Mouse (Mus musculus) megakaryocyte progenitor cell, adult 5-6 weeks (primary cell): Measurements from ENCODE around the gene Pcsk5. TPM values are rescaled to one million over a fixed set of nuclear protein-coding genes. Genes with fewer than 3 reads are reported as not detected.

Source experiments
- ATAC-seq: replicated peaks from 2 replicates; pipeline ENCODE4 v1.8.0; 2016; ENCODE audit warnings: mild to moderate bottlenecking, moderate TSS enrichment, inconsistent platforms; ENCODE audit not compliant: poor library complexity
- total RNA-seq, 2 experiments: library from RNA; stranded (forward) in 1 of 2; stranded (reverse) in 1 of 2; fragments of 157-497, 149-512 nt in 1 of 2; fragments of 200-1000 nt in 1 of 2; gene quantifications; 2 replicates each; pipeline versions ENCODE4 v1.2.3 to v1.2.4; 2015 to 2017

Pcsk5 gene
- total RNA-seq, 2 experiments from 2014 or later, result not detected

GRCm38 (mm10) chr19:17812661-17813060, 24.8 kb downstream of the Pcsk5 start:
- no peak for ATAC-seq

DNA sequence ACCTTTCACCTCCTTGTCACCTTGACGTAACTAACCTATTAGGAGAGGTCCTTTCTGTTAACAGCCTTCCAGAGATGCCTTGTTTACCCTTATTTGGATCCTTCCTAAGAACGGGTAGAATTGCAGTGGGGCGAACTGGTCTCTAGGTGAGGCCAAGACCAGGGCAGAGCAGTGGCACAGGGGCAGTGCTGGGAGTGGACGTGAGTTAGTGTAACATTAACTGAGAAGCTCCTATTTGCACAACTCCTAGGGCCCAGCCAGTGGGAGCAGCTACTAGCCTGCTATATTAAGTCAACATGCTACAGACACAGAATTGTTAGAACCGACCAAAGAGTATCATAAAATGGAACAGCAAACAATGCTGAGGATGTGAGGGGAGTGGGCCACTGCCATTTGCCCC, 30.8 kb downstream of the Pcsk5 start:
- no peak for ATAC-seq

DNA sequence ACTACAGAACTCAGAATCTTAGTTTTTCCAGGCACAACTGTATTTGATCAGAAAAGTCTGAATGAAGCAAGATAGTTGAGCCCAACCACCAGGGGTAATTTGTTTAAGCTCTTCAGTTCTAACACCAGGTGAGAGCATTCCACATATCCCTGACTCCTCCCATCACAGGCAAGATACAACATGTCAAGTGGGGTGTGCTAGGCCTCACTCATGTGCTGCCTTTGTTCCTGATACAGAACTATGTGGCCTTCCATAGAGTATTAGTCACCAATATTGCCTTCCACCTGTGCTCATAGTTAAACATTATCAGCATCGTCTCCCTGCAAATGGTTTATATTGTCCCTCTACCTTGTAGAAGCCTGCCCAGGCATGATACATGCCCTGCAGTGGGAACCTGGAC, 36.6 kb downstream of the Pcsk5 start:
- no peak for ATAC-seq

- no peak for ATAC-seq
These were observed 37.8 kb downstream of the Pcsk5 start for GRCm38 (mm10) chr19:17799419-17800185.

DNA sequence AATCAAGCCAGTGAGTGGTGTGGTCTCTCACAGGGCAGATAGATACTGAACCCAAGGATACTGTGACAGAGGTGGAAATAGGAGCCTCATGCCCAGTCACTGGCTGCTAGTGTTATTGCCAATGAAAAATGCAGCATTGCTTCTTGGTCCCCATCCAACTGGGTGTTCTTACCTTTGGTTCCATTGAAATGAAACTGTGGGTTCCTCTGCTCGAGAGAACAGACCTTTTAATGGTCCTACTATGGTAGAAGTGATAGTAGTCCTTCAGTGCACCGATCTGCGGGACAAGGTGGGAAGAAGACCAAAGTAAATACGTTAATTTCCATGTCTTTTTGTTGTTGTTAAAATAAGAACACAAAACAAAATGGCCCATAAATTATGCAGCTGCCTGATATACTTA, 44.0 kb downstream of the Pcsk5 start:
- no peak for ATAC-seq

GRCm38 (mm10) chr19:17791485-17792052, 45.9 kb downstream of the Pcsk5 start:
- ATAC-seq, result no peak

DNA sequence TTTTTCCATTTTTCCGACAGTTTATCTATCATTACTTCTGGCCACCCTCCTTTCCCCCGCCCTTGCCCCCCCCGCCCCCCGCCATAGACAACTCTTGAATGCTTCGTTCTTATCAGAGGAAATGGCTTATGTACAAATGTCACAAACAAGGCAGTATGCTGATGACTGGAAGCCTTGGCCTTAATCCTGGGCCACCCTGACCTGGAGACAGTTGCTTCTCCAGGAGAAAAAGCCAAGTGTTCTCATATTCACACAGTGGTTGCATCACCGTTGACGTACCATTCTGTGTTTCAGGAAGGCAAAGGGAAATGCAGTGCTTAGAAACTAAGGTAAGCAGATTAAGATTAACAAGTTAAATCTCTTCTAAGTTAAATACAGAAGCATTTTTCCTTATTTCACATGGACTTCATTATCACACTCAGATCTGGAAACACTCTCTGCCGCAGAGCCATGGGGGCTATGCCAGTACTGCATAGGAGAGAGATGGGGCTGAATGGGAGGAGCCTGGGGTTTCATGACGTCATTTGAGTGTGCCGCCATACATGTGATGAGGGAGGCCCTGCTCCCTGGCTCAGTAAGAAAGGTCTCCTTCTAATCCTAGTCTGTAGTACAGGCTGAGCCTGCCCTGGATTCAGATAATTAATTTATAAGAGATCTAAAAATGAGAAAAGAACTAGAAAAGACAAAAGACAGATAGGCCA, 48.7 kb downstream of the Pcsk5 start:
- ATAC-seq, result no peak

- no peak for ATAC-seq
These were observed 50.7 kb downstream of the Pcsk5 start for GRCm38 (mm10) chr19:17786744-17787143.

DNA sequence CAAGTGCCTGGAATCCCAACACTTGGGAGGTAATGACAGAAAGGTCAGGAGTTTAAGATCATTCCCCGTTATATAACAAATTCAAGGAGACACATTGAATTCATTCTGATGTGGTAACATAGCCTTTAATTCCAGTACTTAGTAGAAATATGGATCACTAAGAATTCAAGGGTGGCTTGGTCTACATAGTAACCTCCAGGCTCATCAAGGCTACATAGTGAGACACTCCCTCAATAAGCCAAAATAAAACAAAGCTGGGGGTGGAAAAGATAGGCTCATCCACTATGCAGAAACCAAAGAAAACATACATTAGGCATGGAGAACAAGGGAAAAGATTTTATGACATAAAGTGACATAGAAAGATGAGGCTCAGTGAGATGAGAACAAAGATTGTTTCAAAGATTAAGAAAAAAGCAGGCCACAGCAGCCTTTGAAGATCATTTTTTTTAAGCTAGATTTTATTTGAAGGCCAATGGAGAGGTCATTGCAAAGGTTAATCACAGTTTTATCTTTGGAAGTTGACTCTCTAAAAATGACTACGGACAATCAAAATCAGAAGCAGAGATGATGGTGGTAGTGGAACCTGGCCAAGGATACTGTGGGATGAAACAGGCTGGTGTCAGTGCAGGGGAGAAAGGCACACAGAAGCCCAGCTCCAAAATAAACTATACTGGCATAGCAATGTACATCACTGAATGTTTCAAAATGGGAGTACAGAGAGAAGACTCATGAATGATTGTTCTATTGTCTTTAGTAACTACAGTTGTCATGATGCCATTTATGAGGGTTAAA, 52.8 kb downstream of the Pcsk5 start:
- no peak for ATAC-seq

DNA sequence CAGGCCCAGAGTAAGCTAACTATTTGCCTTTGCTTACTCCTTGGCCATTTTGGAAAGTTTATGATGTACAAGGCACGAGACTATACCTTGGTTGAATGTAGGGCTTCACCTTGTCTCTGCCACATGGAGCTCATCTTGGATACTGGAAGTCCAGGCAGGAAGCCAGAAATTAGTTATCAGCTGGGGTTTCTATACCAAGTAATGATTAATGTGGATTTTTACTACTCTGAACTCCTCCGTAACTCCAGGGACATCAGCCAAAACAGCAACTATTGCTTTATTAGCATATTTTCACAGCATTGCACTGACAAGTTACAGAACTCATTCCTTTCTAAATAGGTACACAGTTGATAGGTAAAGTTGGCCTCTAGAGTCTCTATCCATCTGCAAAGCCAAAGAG, 54.2 kb downstream of the Pcsk5 start:
- no peak for ATAC-seq

- ATAC-seq, result no peak
These were observed 56.1 kb downstream of the Pcsk5 start for GRCm38 (mm10) chr19:17781323-17781722.

DNA sequence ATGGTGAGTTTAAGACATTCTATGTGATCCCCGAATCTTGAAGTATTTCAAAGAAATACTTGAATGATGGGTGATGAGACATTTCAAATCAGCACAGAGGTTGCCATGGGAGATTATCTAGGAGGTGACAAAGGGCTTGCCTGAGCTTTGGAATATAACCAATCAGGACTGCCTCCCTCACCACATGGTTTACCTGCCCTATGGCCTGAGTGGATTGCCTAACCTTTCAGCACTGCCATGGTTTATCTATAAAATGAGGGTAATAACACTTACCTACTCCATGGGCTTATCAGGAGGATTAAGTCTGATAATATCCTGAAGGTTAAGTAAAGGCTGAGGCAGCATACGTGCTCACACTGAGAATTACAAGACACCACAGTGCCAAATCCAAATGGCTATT, 61.5 kb downstream of the Pcsk5 start:
- ATAC-seq, result no peak

DNA sequence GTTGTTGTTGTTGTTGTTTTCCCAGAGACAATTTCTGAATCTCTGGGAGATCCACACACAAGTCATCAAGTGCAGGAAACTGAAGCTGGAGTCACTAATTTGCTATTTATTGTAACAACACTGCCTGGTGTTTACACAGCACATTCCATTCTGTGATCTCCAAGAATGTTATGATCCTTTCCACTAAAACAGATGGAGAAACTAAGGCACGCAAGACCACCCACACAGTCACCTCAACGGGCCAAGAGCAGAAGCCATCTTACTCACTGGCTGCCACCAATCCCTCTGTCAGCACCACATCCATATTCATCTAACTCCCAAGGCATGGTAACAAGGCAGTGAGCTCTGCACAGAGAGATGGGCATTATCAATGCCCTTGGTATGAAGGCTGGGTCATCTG, 62.3 kb downstream of the Pcsk5 start:
- ATAC-seq, result no peak

DNA sequence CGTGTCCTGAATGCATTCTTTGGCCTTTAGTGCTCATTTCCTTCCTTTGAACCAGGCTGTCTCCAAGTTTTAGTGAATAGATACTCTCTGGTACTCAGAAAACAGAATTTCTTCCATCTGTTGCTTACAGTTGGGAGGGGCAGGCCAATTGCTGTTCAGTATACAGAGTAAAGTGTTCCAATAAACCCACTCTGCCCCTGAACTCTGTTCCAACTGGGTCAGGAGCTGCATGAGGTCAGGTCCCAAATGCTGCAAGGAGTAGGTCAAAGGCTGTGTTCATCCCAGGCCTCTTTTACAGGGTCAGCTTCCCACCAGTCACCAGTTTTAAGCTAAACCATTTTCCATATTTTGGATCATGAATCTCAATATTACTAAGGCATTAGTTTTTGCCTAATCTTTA, 63.4 kb downstream of the Pcsk5 start:
- ATAC-seq, result no peak

DNA sequence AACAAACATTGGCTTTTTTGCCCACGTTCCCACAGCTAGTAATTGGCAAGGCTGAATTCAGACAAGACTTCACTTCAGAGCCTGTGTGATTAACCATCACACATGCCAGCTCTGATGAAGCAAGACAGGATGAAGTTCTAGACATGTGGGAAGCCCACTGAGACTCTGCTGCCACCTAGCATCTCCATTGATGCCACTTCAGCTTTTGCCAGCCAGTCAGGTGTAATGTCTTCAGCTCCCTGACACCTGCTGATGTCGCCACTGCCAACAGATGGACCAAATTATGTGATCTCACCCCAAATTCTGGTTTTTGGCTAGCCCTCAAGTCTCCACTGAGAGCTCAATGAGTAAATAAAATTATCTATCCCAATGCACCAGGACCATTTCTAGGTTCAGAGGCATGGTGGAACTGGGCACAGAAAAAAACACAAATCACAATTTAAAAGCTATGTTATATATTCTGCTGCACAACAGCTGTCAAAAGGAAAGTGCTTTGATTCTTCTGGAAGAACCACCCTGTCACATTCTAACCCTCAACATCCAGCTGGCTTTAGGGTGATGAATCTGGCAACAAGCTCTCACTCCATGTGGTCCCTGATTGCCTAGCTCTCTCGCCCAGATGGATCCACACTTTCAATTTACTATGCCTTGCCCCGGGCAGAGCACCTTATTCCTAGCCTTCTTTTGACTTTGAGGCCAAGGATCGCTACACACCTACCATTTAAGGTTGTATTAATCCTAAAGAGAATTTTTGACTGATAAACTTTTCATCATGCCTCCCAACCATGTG, 67.6 kb downstream of the Pcsk5 start:
- no peak for ATAC-seq

GRCm38 (mm10) chr19:17765001-17765400, 72.4 kb downstream of the Pcsk5 start:
- no peak for ATAC-seq

DNA sequence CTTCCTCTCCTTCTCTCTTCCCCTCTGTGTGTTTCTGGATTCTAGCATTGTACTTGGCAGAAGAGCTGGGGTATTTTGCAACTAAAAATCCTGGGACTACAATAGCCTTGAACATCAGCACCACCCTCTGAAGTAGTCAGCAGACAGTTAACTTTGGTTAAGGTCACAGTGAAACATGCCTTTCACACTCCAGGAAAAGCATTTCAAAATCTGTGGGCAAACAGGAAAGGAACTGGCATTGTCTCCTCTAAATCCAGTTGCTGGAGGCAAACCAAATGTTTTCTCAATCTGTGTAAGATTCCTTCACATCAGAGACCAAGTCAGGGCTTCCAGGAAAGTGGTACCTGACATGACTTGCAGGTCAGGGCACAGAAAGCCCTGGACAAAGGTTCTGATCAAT, 74.7 kb downstream of the Pcsk5 start:
- no peak for ATAC-seq

DNA sequence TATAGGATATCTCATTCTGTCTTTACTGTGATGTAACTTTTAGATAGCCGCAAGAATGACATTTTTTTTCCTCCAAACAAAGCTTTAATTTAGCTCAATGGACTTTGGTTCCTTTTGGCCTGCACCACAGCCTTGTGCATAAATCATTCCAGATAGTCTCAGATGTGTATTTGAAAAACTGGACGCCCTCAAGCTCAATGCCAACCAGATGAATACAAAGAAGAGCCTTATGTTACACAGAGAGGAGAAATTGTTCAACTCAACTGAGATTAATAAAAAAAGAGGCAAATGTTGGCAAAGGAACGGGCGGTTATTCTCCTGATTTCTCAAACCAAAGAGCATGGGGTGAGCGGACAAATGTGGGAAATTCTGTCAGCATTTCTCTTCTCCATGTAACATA, 75.8 kb downstream of the Pcsk5 start:
- ATAC-seq, result no peak

DNA sequence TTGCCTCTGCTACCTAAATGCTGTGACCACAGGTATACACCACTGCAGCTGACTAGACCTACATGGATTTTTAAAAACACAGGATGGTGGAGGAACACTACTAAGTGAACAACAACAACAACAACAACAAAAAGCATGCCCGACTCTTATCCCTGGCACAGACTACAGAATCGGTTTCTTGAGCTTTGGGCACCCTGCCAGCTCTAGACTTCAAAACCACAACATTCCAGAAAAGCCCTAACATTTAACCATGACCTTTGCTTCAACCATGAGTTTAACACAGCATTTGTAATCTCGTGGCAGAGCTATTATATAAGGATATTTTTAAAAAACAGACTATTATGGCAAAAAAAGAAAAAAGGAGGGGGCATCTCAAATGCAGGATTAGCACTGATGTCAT, 84.6 kb downstream of the Pcsk5 start:
- ATAC-seq, result no peak

DNA sequence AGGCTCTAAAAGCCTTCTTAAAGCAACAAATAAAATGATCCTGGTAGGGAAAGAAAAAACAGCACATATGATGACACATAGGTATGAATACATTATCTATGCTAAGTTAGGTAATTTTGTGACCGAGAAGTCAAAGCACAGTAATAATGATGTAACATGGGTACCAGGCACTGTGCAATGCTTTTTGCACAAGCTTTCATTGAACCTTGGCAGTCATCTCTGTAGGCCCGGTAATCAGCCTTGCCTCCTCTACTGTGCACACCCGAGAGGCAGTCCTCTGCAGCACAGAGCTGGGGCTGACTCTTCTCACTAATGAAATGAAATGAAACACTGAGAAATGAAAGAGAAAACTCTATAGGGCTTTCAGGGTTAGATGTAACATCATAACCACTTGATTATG, 89.1 kb downstream of the Pcsk5 start:
- no peak for ATAC-seq

GRCm38 (mm10) chr19:17745380-17745779, 92.1 kb downstream of the Pcsk5 start:
- no peak for ATAC-seq
